Mouse (Mus musculus): Measurements from ENCODE around the gene Cavin1.
A peak's percentile ranks its signal among the peaks of the same experiment; 100 is the strongest.

Gene Cavin1

GRCm38 (mm10) chr11:100957915-100958469 is 12.7 kb downstream of the Cavin1 start:
- no peak for DNase-seq (ENCODE audit: low spot score in 2 of 2)

DNA sequence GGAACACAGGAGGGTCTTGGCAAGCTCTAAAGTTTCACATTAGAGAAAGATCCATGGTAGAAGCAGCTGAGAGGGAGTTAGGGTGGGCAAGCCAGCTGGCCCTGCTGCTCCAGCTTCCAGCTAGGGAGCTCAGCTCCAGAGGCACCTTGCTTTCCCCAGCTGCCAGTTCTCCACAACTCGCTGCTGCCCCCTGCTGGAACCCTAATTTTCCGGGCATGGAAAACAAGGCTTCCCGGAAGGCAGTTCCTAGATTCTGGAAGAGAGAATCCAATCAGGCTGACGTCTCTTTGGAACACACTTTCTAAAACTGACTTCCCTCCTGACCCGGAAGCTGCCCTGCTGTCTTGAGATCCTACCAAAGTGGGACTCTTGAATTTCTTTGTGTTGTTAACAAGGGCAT is 13.4 kb downstream of the Cavin1 start:
- DNase-seq (ENCODE audit: low spot score in 2 of 2): peak in 1 of 2 experiments; percentile 93

DNA sequence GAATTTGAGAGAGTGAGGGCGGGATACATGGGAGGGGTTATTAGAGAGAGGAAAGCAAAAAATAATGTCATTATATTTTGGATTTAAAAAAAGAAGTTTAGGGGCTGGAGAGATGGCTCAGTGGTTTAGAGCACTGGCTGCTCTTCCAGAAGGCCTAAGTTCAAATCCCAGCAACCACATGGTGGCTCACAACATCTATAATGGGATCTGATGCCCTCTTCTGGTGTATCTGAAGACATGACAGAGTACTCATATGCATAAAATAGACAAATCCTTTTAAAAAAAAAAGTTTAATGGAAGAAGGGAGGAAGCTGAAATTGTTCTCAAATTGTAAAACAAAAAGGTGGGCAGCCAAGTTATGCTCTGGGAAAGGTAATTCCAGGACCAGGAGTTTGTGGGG is 21.1 kb downstream of the Cavin1 start:
- DNase-seq (ENCODE audit: low spot score in 2 of 2): no peak

DNA sequence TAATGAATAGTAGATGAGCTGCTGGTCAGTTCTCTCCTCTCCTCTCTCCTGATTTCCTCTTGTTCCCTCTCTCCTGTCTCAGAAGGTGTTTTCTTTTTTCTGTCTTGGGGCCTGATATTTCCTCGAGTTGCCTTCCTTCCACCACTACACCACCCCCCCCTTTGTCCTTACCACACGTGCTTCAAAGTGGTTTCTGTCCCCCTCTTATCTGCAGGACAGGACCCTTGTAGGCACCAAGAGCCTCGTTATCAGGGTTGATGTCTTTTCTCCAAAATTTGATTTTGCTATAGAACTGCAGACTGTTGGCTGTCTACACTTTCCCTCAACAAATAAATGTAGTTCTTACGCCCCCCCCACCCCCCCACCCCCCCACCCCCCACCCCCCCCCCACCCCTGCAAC is 22.4 kb downstream of the Cavin1 start:
- DNase-seq (ENCODE audit: low spot score in 2 of 2): no peak

DNA sequence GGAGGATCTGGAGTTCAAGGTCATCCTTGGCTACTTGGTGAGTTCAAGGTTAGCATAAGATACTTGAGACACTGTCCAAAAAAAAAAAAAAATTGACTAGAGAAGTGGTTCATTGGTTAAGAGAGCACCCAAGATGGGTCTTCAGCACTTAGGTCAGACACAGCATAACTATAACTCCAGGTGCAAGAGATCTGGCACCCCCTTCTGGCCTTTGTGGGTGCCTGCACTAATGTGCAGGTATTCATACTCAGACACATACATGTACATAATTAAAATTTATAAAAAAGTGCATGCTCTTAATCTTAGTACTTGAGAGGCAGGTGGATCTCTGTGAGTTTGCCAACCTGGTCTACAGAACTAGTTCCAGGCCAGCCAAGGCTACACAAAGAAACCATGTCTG is 23.1 kb downstream of the Cavin1 start:
- DNase-seq (ENCODE audit: low spot score in 2 of 2): no peak

GRCm38 (mm10) chr11:100946862-100947261 is 23.8 kb downstream of the Cavin1 start:
- no peak for DNase-seq (ENCODE audit: low spot score in 2 of 2)

DNA sequence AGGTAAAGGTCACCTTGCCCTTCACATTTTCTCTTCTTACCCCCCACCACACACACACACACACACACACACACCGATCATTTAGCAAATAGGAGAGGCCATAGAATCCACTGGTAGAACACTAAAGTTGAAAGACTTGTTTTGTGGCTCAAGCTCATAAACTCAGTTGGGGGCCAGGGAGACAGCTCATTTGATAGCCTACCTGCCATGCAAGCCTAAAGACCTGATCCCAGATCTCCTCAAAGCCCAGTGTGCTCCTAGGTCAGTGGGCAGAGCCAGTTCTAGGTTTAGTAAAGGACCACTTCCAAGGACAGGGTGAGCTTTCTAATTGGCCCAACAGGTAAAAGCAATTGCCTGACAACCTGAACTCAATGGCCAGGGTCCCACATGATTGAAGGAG is 28.3 kb downstream of the Cavin1 start:
- no peak for DNase-seq (ENCODE audit: low spot score in 2 of 2)

DNA sequence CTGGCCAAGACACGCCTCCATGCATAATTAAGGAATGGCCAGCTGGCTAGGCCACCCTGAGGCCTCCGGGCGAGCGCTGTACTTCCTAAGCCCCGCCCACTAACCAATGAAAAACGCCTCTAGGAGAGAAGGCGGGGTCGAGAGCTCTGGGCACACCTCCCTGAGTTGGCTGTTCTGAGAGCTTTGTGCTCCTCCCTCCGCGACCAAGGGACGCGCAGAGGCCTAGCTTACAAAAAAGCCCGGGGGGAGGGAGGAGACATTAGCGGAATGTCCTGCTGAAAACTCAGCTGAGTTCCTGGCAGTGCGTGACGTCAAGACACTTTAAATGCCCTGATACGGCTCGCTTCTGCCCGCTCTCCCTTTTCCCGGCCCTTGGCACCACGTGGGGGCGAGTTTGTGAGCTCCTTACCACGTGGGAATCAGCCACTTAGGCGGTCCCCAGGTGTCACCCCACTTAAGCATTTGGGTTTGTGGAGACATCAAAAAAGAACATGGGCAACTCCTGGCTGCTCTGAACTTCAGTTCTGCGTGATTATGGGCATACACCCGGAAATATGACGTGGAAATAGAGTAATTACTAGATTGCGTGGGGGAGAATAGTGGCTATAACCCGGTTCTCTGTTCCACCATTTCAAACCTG is 31.1 kb downstream of the Cavin1 start, which contains the start of gene Stat3:
Gene Stat3 (minus strand): TSS at position 29 of the 640 bp plus-strand sequence.
- DNase-seq (ENCODE audit: low spot score in 2 of 2): peak; percentile 96 to 100

- no peak for DNase-seq (ENCODE audit: low spot score in 2 of 2)
Observed at GRCm38 (mm10) chr11:100938711-100939511, 31.8 kb downstream of the Cavin1 start.

GRCm38 (mm10) chr11:100938112-100938511 is 32.6 kb downstream of the Cavin1 start:
- DNase-seq (ENCODE audit: low spot score in 2 of 2): no peak

GRCm38 (mm10) chr11:100937295-100937694 is 33.4 kb downstream of the Cavin1 start:
- DNase-seq (ENCODE audit: low spot score in 2 of 2): no peak

DNA sequence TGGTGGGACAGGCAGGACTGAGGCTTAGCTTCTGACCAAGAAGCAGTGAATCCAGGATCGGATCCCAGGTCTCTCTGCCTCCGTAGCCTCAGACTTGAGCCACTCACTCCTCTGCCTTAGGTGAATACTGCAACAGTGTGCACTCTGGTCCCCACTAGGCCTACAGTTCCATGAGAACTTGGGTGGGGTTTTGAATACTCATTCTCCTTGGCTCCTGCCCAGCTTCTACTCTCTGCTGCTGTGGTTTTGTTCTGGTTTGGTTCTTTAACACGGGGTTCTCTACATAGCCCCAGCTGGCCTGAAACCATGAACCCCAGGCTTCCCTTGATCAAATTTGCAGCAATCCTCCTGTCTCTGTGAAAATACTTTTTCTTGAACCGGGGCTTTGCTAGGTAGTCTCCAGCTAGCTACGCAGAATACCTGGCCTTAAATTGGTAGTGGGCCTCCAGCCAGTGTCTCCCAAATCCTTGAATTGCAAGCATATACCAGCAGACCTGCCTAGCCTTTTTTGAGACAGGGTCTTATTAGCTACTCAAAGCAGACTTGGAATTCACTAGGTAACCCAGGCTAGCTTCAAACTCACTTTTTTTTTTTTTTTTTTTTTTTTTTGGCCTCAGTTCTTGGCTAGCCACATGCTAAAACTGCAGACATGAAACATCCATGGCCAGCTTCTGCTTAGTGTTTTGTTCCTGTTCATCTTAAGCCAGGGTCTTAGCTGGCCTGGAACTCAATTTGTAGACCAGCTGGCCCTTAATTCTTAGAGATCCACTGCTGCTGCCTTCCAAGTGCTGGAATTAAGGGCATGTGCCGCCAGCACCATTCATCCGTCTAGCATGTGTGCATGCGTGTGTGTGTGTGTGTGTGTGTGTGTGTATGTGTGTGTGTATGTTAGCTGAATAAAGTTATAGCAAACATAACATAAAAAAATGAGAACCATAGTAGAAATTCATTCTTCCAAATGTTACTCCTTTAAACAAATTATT is 35.0 kb downstream of the Cavin1 start:
- no peak for DNase-seq (ENCODE audit: low spot score in 2 of 2)

DNA sequence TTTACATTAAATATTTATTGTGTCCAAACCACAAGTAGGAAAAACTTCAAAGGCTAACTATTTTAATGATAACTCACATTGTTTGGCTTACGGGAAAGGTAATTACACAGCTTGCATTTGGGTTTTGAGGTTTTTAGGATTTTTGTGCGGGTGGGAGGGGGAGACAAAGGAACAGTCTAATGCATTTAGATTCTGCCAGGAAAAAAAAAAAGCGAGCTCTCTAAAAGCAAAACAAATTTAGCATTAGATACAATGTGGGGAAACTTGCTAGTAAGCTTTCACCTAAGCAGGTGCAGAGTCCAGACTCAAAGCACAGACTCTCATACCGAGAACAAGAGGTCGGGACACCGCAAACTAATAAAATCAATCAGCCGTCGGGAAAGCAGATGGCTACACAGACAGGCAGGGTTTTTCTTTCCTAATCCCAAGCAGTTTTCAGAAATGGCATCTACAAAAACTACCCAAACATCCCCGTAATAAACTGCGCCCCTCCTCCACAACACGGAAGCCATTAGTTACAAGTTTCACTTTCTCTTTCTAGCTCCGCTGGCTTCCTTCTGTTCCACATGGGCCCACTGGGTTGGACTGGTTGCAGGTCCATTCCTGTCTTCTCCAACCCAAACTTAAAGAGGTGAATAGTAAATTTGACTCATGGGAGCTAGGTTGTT is 39.3 kb downstream of the Cavin1 start:
- no peak for DNase-seq (ENCODE audit: low spot score in 2 of 2)

- no peak for DNase-seq (ENCODE audit: low spot score in 2 of 2)
Observed at GRCm38 (mm10) chr11:100930611-100931010, 40.1 kb downstream of the Cavin1 start.

DNA sequence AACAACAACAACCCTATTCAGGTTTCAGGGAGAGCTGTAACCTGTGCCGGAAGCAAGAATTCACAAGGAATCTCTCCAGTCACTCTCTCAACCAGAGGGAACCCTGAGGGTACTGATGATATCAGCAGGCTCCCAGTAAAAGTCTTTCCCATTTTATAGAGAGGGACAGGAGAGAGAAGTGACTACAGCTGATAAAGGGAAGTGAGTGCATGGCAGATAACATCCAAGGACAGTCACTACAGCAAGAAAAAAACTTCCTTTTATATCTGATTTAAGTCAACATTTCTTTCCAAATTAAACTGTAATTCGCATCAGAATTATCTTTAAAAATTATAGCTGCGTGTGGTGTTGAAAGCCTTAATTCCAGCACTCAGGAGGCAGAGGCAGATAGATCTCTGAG is 43.3 kb downstream of the Cavin1 start:
- DNase-seq (ENCODE audit: low spot score in 2 of 2): no peak

GRCm38 (mm10) chr11:100924386-100924919 is 46.2 kb downstream of the Cavin1 start:
- no peak for DNase-seq (ENCODE audit: low spot score in 2 of 2)

DNA sequence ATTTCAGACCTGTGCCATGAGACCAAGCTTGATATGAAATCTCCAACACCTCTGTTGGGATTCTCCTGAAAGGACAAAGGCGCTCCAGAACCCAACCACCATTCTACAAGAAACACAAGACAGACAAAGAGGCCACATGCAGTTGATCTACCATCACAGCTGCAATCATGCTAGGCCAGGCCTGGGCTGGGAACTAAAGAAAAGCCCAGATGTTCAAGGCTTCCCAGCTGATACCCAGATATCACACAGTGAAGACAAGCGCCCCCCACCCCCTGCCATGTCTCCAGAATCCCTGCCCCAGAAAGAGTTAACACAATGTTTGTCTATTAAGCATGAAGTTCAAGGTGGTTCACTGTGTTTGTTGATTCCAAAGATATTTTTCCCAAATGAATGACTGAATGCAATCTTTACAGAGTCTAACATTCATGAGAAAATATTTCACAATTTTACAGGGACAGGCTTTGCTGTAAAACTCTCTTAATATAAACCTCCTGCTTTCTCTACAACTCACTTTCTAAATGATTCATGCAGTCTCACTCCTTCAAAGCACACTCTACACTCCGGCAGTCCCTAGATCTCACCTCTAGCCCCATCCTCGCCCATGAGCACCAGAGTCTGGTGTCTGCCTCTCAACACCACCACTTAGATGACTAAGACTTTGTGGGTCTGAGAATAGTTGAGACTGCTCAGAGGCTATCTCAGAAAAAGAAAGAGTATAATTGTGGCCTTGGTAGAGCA is 49.6 kb downstream of the Cavin1 start:
- DNase-seq (ENCODE audit: low spot score in 2 of 2): no peak

- no peak for DNase-seq (ENCODE audit: low spot score in 2 of 2)
Observed at GRCm38 (mm10) chr11:100918007-100918406, 52.7 kb downstream of the Cavin1 start.

DNA sequence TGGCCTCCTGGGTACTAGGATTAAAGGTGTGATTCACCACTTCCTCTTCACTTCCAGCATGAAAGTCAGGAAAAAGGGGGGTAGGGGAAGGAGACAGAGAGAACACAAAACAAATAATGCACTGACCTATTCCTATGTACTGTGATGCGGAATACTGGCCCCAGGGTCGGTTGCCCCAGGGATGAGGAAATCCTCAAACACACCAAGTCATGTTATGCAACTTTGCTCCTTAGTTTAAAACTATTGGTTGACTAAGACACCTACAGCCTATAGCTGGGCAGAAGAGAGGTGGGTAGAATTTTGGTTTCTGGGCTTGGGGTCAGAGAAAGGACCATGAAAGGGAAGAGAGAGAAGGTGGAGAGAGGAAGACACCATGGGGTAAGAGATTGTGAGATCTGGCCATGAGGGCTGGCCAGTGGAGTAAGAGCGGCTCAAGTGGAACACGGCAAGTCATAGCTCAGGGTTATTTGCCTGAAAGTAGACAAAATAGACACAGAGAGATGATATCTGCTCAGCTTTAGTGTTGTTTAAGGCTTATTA is 54.2 kb downstream of the Cavin1 start:
- no peak for DNase-seq (ENCODE audit: low spot score in 2 of 2)

DNA sequence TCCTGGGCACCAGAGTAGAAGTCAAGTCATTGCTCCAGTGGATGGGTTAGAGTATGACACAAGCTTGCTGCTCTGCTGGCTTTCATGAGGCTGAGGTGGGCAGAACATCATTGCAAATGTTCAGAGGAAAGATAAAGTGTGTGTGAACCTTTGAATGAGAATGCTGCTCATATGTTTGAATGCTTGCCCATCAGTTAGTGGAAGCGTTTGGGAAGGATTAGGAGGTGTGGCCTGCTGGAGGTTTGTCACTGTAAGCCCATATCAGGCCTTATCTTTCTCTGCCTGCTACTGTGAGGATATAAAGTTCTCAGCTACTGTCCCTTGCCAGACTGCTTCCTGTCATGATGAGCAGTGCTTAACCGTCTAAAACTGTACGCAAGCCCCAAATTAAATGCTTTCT is 55.6 kb downstream of the Cavin1 start:
- no peak for DNase-seq (ENCODE audit: low spot score in 2 of 2)

Measured in left cerebral cortex, adult 9 months (tissue).